Mouse (Mus musculus): ENCODE results near the gene Phox2b. TPM values are rescaled to one million over a fixed set of nuclear protein-coding genes. Genes with fewer than 3 reads are reported as not detected.

Gene Phox2b
- polyA plus RNA-seq, 2 experiments, result 0.04 TPM; not detected in 1

DNA sequence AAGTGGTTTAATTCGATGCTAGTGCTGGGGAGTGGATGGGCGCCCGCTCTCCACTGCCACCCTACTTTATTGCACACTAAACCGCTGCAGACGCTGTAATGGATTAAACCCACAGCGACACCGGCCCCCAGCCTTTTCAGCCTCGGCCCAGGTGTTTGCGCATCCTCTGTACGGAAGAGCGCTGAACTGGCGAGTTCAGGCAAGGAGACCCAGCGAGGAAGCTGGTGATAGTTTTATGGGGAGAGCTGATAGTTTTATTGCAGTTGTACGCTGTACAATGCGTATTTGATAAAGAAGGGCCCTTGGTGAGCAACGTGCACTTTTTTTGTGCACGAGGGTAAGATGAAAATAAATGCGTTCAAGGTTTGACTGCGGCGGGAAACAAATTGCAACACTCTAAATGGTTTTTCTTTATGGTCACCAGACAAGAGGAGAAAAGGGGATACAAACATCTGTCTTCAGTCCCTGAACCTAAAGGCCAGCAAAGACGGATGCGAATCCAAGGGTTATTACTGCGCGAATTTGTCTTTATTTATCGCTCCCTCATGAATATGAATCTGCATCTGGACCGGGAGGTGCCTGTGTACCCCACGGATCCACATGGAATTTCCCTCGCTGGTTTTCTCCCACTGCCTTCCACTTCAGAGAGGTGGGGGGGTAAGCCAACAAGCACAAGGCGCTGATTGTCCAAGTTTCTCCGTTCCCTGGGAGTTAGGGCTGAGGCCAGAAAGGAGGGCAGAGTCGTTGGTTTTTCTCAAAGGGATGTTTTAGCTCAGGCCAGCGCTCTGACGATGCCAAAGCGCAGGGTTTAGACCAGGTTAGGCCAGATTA is 1.7 kb upstream of the Phox2b start:
- TF ChIP-seq CTCF (IDR thresholded peaks at IDR 0.05; ENCODE audit: low read depth) (no peak), EP300 (IDR thresholded peaks at IDR 0.05; ENCODE audit: low read depth) (no peak)
- ATAC-seq (ENCODE audit: insufficient read depth) (no peak), DNase-seq (ENCODE audit: low read depth in 3 of 3, low spot score in 3 of 3) (no peak)
- Histone ChIP-seq H3K4me1 (replicated peaks; ENCODE audit: control insufficient read depth in 2 of 2, insufficient read depth in 2 of 2, low read length in 1 of 2) (no peaks in the 10 kb centered on the region), H3K9ac (replicated peaks) (no peak overlapping the region), H3K36me3 (replicated peaks; ENCODE audit: control insufficient read depth, insufficient read depth, low read depth) (no peaks in the 10 kb centered on the region), H3K27me3 (ENCODE audit: control insufficient read depth, insufficient read depth, low read length) (peaks cover 79% of the 10 kb centered on the region), H3K27ac (no peak overlapping the region), H3K9me3 (ENCODE audit: control insufficient read depth, low read length) (no peaks in the 10 kb centered on the region), H3K4me2 (ENCODE audit: low read depth) (no peak overlapping the region), H3K4me3 (ENCODE audit: insufficient read depth in 1 of 2, low read depth in 2 of 2, low read length in 2 of 2) (no peak overlapping the region)
- WGBS (ENCODE audit: insufficient replicate concordance), result 3% methylated on average over 34 of the region's 34 CpGs

DNA sequence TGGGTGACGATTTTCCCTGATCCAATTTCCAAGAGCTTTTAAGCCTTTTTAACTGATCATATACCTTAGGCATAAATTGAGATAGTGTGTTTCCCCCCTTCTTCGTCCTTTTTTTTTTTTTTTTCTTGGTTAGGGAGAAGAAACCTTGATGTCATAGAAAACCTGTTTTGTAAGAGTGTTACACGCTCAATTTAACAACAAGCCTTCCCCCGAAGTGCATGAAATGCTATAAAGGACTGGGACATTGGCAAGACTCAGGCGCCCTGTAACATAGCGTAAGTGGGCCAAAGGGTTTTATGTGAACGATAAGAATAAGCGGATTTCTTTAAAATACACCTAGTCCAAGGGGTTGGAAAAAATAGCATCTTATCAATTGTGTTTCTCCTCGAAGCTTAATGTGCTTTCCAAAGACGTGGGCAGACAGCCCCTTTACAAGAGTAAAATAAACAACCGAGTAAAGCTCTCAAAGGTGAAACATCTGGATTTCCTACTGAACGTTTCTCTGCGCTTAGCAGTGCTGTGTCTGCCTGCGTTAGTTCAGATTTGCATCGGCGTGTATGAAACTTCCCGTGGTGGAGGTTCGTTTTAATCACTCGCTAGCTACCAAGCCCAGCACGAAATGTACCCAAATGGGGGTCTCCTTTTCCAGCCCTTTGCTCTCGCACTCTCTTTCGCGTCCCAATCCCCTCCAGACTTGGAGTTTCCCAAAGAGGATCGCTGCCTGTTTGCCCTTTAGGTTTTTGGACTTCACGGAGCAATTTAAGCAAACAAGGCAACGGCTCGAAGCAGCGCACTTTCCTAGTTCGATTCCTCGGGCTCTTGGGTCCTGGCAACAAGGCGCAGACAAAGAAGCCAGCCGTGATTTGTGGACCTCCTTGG is 531 bp upstream of the Phox2b start:
- no peak overlapping the region for H3K27ac ChIP-seq
- ATAC-seq (ENCODE audit: insufficient read depth), result no peak
- no peak for TF ChIP-seq EP300 (IDR thresholded peaks at IDR 0.05; ENCODE audit: low read depth)
- no peak for TF ChIP-seq CTCF (IDR thresholded peaks at IDR 0.05; ENCODE audit: low read depth)
- no peaks in the 10 kb centered on the region for H3K9me3 ChIP-seq (ENCODE audit: control insufficient read depth, low read length)
- no peak overlapping the region for H3K4me3 ChIP-seq (ENCODE audit: insufficient read depth in 1 of 2, low read depth in 2 of 2, low read length in 2 of 2)
- no peaks in the 10 kb centered on the region for H3K4me1 ChIP-seq (replicated peaks; ENCODE audit: control insufficient read depth in 2 of 2, insufficient read depth in 2 of 2, low read length in 1 of 2)
- no peak for DNase-seq (ENCODE audit: low read depth in 3 of 3, low spot score in 3 of 3)
- no peak overlapping the region for H3K4me2 ChIP-seq (ENCODE audit: low read depth)
- peaks cover 91% of the 10 kb centered on the region for H3K27me3 ChIP-seq (ENCODE audit: control insufficient read depth, insufficient read depth, low read length)
- no peaks in the 10 kb centered on the region for H3K36me3 ChIP-seq (replicated peaks; ENCODE audit: control insufficient read depth, insufficient read depth, low read depth)
- H3K9ac ChIP-seq (replicated peaks), result no peak overlapping the region
- WGBS (ENCODE audit: insufficient replicate concordance), result 2% methylated on average over 32 of the region's 32 CpGs

DNA sequence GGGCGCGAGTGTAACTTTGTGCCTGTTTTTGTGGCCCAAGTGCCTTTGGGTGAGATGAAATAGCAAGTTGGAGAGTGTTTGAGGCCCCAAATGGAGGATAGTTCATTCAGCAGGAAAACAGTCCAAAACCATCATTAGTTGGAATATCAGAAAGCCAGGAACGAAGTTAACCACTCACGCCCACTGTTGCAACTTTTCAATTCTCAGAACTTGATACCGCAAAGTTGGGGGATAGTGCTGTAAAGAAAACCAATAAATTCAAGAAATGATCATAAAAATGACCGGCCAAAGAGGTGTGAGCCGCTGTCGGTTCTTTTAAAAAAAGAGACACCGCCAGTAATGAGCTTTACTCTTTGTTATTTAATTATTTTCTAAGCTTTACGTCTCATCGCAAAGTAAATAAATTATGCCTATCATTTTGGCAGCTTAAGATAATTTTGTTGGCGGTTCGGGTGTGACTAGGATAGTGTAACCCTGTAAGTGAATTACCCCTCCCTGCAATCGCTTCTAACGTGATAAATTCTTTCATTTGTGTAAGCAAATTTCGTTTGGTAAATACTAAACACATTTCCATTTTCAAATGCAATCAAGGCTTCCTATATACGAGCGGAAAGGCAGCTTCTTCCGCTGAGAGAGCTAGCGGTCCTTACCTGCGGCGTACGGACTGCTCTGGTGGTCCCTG is 909 bp downstream of the Phox2b start:
- no peak overlapping the region for H3K4me2 ChIP-seq (ENCODE audit: low read depth)
- H3K9me3 ChIP-seq (ENCODE audit: control insufficient read depth, low read length), result no peaks in the 10 kb centered on the region
- 2% methylated on average over 23 of the region's 23 CpGs for WGBS (ENCODE audit: insufficient replicate concordance)
- TF ChIP-seq CTCF (IDR thresholded peaks at IDR 0.05; ENCODE audit: low read depth) (no peak), EP300 (IDR thresholded peaks at IDR 0.05; ENCODE audit: low read depth) (no peak)
- H3K36me3 ChIP-seq (replicated peaks; ENCODE audit: control insufficient read depth, insufficient read depth, low read depth), result no peaks in the 10 kb centered on the region
- H3K4me3 ChIP-seq (ENCODE audit: insufficient read depth in 1 of 2, low read depth in 2 of 2, low read length in 2 of 2), result no peak overlapping the region
- ATAC-seq (ENCODE audit: insufficient read depth) (no peak), DNase-seq (ENCODE audit: low read depth in 3 of 3, low spot score in 3 of 3) (no peak)
- H3K27me3 ChIP-seq (ENCODE audit: control insufficient read depth, insufficient read depth, low read length), result peaks cover 95% of the 10 kb centered on the region
- no peaks in the 10 kb centered on the region for H3K4me1 ChIP-seq (replicated peaks; ENCODE audit: control insufficient read depth in 2 of 2, insufficient read depth in 2 of 2, low read length in 1 of 2)
- H3K27ac ChIP-seq, result no peak overlapping the region
- H3K9ac ChIP-seq (replicated peaks), result no peak overlapping the region

DNA sequence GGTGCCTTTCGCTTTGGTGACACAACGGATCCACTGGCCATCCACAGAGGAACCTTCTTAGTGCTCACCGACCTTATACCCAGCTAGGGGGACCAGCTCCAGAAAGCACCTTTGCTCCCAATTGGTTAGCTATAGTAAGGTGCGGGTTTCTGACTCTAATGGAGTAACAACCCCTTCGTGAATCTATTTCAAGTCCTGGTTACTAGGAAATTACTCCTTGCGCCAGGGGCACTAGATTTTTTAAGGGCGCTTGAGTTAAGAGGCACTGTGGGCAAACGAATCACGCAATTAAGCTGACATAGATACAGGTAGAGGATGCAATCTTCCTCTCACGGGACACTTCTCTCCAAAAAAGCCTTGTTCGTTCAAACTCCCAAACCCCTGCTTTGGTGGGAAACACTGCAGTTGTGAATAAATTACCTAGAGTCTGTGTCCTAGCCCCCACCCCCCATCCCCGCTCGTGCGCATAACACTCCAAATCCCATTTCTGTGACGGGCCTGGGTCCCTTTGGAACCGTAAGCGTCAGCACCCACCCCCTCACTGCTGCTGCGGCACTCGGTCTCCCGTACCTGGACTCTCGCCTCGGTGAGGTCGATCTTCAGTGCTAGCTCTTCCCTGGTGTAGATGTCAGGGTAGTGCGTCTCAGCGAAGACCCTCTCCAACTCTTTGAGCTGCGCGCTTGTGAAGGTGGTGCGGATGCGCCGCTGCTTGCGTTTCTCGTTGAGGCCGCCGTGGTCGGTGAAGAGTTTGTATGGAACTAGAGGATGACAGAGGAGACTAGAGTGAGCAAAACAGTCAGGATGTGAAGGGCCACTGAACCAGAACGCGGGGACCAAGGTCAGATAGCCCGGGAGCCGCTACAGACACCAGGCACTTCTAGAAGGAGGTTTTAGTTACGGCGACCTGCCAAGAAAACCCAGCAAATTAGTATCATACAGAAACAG is 1.7 kb downstream of the Phox2b start:
- no peak overlapping the region for H3K9ac ChIP-seq (replicated peaks)
- no peak overlapping the region for H3K27ac ChIP-seq
- no peaks in the 10 kb centered on the region for H3K9me3 ChIP-seq (ENCODE audit: control insufficient read depth, low read length)
- DNase-seq (ENCODE audit: low read depth in 3 of 3, low spot score in 3 of 3), result no peak
- no peaks in the 10 kb centered on the region for H3K36me3 ChIP-seq (replicated peaks; ENCODE audit: control insufficient read depth, insufficient read depth, low read depth)
- no peak for TF ChIP-seq CTCF (IDR thresholded peaks at IDR 0.05; ENCODE audit: low read depth)
- TF ChIP-seq EP300 (IDR thresholded peaks at IDR 0.05; ENCODE audit: low read depth), result no peak
- no peak overlapping the region for H3K4me2 ChIP-seq (ENCODE audit: low read depth)
- peaks cover 95% of the 10 kb centered on the region for H3K27me3 ChIP-seq (ENCODE audit: control insufficient read depth, insufficient read depth, low read length)
- H3K4me3 ChIP-seq (ENCODE audit: insufficient read depth in 1 of 2, low read depth in 2 of 2, low read length in 2 of 2), result no peak overlapping the region
- no peak for ATAC-seq (ENCODE audit: insufficient read depth)
- WGBS (ENCODE audit: insufficient replicate concordance), result 2% methylated on average over 41 of the region's 41 CpGs
- no peaks in the 10 kb centered on the region for H3K4me1 ChIP-seq (replicated peaks; ENCODE audit: control insufficient read depth in 2 of 2, insufficient read depth in 2 of 2, low read length in 1 of 2)
